ENCODE assay signal across 8 mouse cellular contexts in the genomic region with DNA sequence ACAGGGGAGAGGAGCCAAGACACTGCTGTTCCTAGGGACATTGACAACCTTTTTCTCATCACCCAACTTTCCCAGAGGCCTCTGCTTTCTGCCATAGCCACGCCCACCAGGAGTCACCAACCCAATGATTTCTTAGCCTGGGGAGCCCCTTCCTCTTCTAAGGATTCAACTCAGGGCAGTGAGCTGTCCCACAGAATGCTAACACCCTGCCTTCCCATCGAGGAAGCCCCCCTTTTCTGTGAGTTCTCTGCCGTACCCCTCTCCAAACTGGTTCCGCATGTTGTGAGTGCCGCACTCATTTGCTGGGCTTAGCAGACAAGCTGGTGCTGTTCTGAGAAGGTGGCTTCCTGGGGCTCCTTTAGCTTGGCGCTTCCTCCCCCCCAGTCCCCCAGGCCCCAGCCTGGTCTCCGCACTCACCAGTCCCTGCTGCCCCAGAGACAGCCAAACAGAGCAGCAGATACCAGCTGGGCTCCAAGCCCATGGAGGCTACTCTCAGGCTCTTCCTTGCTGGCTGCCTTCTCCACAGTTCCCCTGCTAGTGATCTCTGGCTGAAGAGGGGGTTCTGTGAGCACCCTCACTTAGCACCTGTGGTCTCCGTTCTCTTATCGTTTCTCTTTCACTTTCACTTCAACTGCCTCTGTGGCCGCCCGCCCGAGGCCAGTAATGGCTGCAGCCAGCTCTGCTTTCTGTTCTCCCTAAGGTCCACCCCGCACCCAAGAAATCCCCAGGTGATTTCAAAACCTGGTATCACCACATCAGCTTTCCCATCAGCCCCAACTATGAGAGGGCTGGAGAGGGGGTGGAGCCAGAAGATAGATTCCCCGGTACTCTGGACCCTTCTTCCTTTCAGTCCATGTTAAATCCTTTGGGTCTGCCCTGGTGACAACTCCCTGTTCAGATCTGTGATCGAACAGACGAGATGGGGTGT. TPM values are rescaled to one million over a fixed set of nuclear protein-coding genes. Genes with fewer than 3 reads are reported as not detected.
DNase-seq lines count a peak whose midpoint lies in the region; ATAC-seq lines count a peak whose summit lies in the region.

A gene (minus strand): TSS at position 744 of the 928 bp plus-strand sequence.

- peak within 1 kb of the TSS; percentile 57 for H3K9ac ChIP-seq in embryonic facial prominence, embryonic 12.5 days
- H3K9ac ChIP-seq in heart, embryonic 12.5 days: peak within 1 kb of the TSS; percentile 86
- H3K9ac ChIP-seq in kidney, embryonic 15.5 days: peak within 1 kb of the TSS; percentile 72
- peak within 1 kb of the TSS; percentile 75 for H3K9ac ChIP-seq in liver, embryonic 16.5 days (ENCODE audit: low read depth, low read length)
- peak within 1 kb of the TSS; percentile 68 for H3K9ac ChIP-seq in neural tube, embryonic 11.5 days (ENCODE audit: low read length)

- H3K36me3 ChIP-seq in embryonic facial prominence, embryonic 12.5 days: no peaks in the 10 kb centered on the region
- no peaks in the 10 kb centered on the region for H3K36me3 ChIP-seq in heart, embryonic 12.5 days
- H3K36me3 ChIP-seq in kidney, embryonic 15.5 days: no peaks in the 10 kb centered on the region
- 0 out of 2 replicates have a peak, but pooled peaks cover 2% of the 10 kb centered on the region for H3K36me3 ChIP-seq in liver, embryonic 16.5 days (ENCODE audit: control insufficient read depth, insufficient read depth)
- no peaks in the 10 kb centered on the region for H3K36me3 ChIP-seq in neural tube, embryonic 11.5 days (ENCODE audit: control insufficient read depth, insufficient read depth, low read length)

- H3K4me2 ChIP-seq in embryonic facial prominence, embryonic 12.5 days (replicated peaks): peak within 1 kb of the TSS; percentile 75
- H3K4me2 ChIP-seq in heart, embryonic 12.5 days: peak within 1 kb of the TSS; percentile 99
- H3K4me2 ChIP-seq in kidney, embryonic 15.5 days: peak within 1 kb of the TSS; percentile 96
- H3K4me2 ChIP-seq in liver, embryonic 16.5 days (ENCODE audit: low read depth, low read length): peak within 1 kb of the TSS; percentile 79
- peak within 1 kb of the TSS; percentile 54 for H3K4me2 ChIP-seq in neural tube, embryonic 11.5 days (ENCODE audit: low read depth)

- 8% methylated on average over 16 of the region's 16 CpGs for WGBS in embryonic facial prominence, embryonic 12.5 days
- WGBS in heart, embryonic 12.5 days: 2% methylated on average over 16 of the region's 16 CpGs
- 6% methylated on average over 16 of the region's 16 CpGs for WGBS in kidney, embryonic 15.5 days
- under 1% methylated on average over 16 of the region's 16 CpGs for WGBS in liver, embryonic 16.5 days (ENCODE audit: insufficient replicate concordance)
- WGBS in neural tube, embryonic 11.5 days: 9% methylated on average over 16 of the region's 16 CpGs

- peak within 1 kb of the TSS; percentile 39 for H3K4me3 ChIP-seq in embryonic facial prominence, embryonic 12.5 days
- peak within 1 kb of the TSS; percentile 70 for H3K4me3 ChIP-seq in heart, embryonic 12.5 days
- H3K4me3 ChIP-seq in kidney, embryonic 15.5 days (replicated peaks): peak within 1 kb of the TSS; percentile 55
- peak within 1 kb of the TSS; percentile 75 for H3K4me3 ChIP-seq in liver, embryonic 16.5 days (ENCODE audit: low read depth, low read length)
- H3K4me3 ChIP-seq in neural tube, embryonic 11.5 days (ENCODE audit: low read depth, low read length): peak within 1 kb of the TSS; percentile 32

- H3K27me3 ChIP-seq in embryonic facial prominence, embryonic 12.5 days: no peaks in the 10 kb centered on the region
- H3K27me3 ChIP-seq in heart, embryonic 12.5 days (replicated peaks): no peaks in the 10 kb centered on the region
- no peaks in the 10 kb centered on the region for H3K27me3 ChIP-seq in kidney, embryonic 15.5 days
- no peaks in the 10 kb centered on the region for H3K27me3 ChIP-seq in liver, embryonic 16.5 days (ENCODE audit: control insufficient read depth, insufficient read depth, low read depth, low read length)
- no peaks in the 10 kb centered on the region for H3K27me3 ChIP-seq in neural tube, embryonic 11.5 days (ENCODE audit: control insufficient read depth, insufficient read depth, low read length)

- no peaks in the 10 kb centered on the region for H3K9me3 ChIP-seq in embryonic facial prominence, embryonic 12.5 days
- H3K9me3 ChIP-seq in heart, embryonic 12.5 days (replicated peaks): no peaks in the 10 kb centered on the region
- no peaks in the 10 kb centered on the region for H3K9me3 ChIP-seq in kidney, embryonic 15.5 days (replicated peaks)
- H3K9me3 ChIP-seq in liver, embryonic 16.5 days (replicated peaks; ENCODE audit: control insufficient read depth, low read length): no peaks in the 10 kb centered on the region
- H3K9me3 ChIP-seq in neural tube, embryonic 11.5 days (ENCODE audit: control insufficient read depth, low read length): no peaks in the 10 kb centered on the region

- H3K4me1 ChIP-seq in embryonic facial prominence, embryonic 12.5 days: peaks cover 15% of the 10 kb centered on the region; the same call in 1 of the 2 replicates
- peaks cover 31% of the 10 kb centered on the region for H3K4me1 ChIP-seq in heart, embryonic 12.5 days (replicated peaks)
- H3K4me1 ChIP-seq in kidney, embryonic 15.5 days: peaks cover 36% of the 10 kb centered on the region
- peaks cover 14% of the 10 kb centered on the region for H3K4me1 ChIP-seq in liver, embryonic 16.5 days (ENCODE audit: control insufficient read depth, low read depth, low read length)
- no peaks in the 10 kb centered on the region for H3K4me1 ChIP-seq in neural tube, embryonic 11.5 days (ENCODE audit: control insufficient read depth, insufficient read depth, low read length)

- peak; percentile 30; the same call in 1 of the 2 replicates for ATAC-seq in embryonic facial prominence, embryonic 12.5 days (ENCODE audit: insufficient number of reproducible peaks, insufficient read depth, low FRiP score, low TSS enrichment)
- ATAC-seq in heart, embryonic 12.5 days (ENCODE audit: insufficient number of reproducible peaks, low FRiP score): peak; percentile 56
- peak; percentile 65 for ATAC-seq in kidney, embryonic 15.5 days (replicated peaks; ENCODE audit: low FRiP score)
- ATAC-seq in liver, embryonic 16.5 days (ENCODE audit: low read depth): peak; percentile 79
- ATAC-seq in neural tube, embryonic 11.5 days (ENCODE audit: insufficient read depth, low FRiP score, low TSS enrichment): peak; percentile 63

- peak; percentile 49 to 64 for DNase-seq in CD8-positive naive resting alpha-beta T cell, adult 2 months (ENCODE audit: low read depth in 2 of 2, low spot score in 2 of 2)
- DNase-seq in adrenal gland, postnatal 25 days: peak; percentile 56
- peak; percentile 64 for DNase-seq in neural tube, embryonic 11.5 days (ENCODE audit: low spot score)
- peak; percentile 42 for DNase-seq in testis, postnatal 14 days (ENCODE audit: low spot score)

- H3K27ac ChIP-seq in embryonic facial prominence, embryonic 12.5 days: peak within 1 kb of the TSS; percentile 24; the same call in 1 of the 2 replicates
- peak within 1 kb of the TSS; percentile 81 for H3K27ac ChIP-seq in heart, embryonic 12.5 days (ENCODE audit: poor library complexity, severe bottlenecking)
- peak within 1 kb of the TSS; percentile 73 for H3K27ac ChIP-seq in kidney, embryonic 15.5 days
- H3K27ac ChIP-seq in liver, embryonic 16.5 days (ENCODE audit: low read length): peak within 1 kb of the TSS; percentile 88
- H3K27ac ChIP-seq in neural tube, embryonic 11.5 days (ENCODE audit: low read depth, low read length): no peak within 1 kb of the TSS

RNA-seq across cellular contexts. Expression of the gene that starts here (rescaled TPM):
- 7.6 and 9.8 TPM in 2 replicates for total RNA-seq in adrenal gland, postnatal 25 days (2021)
- 2.2 and 2.5 TPM in 2 replicates for polyA plus RNA-seq in embryonic facial prominence, embryonic 12.5 days (2016; fragmentation: Nextera tagmentation; extraction: Ambion mirVana)
- 3.1 and 3.3 TPM in 2 replicates for polyA plus RNA-seq in heart, embryonic 12.5 days (2016; fragmentation: Nextera tagmentation; extraction: Ambion mirVana)
- 5.4 and 6.1 TPM in 2 replicates for polyA plus RNA-seq in kidney, embryonic 15.5 days (2015; fragmentation: Nextera tagmentation; extraction: Ambion mirVana)
- polyA plus RNA-seq in liver, embryonic 16.5 days (2015; fragmentation: Nextera tagmentation; extraction: Ambion mirVana): 9.1 and 9.7 TPM in 2 replicates
- polyA plus RNA-seq in neural tube, embryonic 11.5 days (2014; fragmentation: Nextera tagmentation; extraction: Ambion mirVana): 1.2 and 1.7 TPM in 2 replicates
